Mouse (Mus musculus): ENCODE results near the gene Kif3a. TPM values are rescaled to one million over a fixed set of nuclear protein-coding genes. Genes with fewer than 3 reads are reported as not detected.
A peak's percentile ranks its signal among the peaks of the same experiment; 100 is the strongest.

Kif3a gene
- total and polyA plus RNA-seq, 3 experiments: 11.2 to 27.5 (median 20.2) TPM

GRCm38 (mm10) chr11:53584849-53585248 is 17.7 kb downstream of the Kif3a start:
- DNase-seq (ENCODE audit: low spot score): peak; percentile 48

GRCm38 (mm10) chr11:53585510-53585909 is 18.3 kb downstream of the Kif3a start:
- Histone ChIP-seq H3K9me3 (replicated peaks) (no peaks in the 10 kb centered on the region), H3K4me3 (ENCODE audit: low read depth, low read length) (no peak overlapping the region), H3K36me3 (replicated peaks) (peaks cover 65% of the 10 kb centered on the region), H3K27me3 (ENCODE audit: insufficient read depth, low read length) (no peaks in the 10 kb centered on the region), H3K4me1 (ENCODE audit: insufficient read depth, low read depth, low read length) (peaks cover 34% of the 10 kb centered on the region)
- ATAC-seq (ENCODE audit: extremely low read depth, insufficient number of reproducible peaks, low FRiP score, poor library complexity, severe bottlenecking) (no peak; the same call in 1 of the 2 replicates), DNase-seq (ENCODE audit: low spot score) (no peak)
- no peak for TF ChIP-seq GATA1 (IDR thresholded peaks at IDR 0.05; ENCODE audit: borderline replicate concordance, low read length)
- TF ChIP-seq GATA2 (IDR thresholded peaks at IDR 0.05; ENCODE audit: borderline replicate concordance, low read depth, low read length): no peak

More at GRCm38 (mm10) chr11:53584849-53585248, 17.7 kb downstream of the Kif3a start:
- ATAC-seq (ENCODE audit: extremely low read depth, insufficient number of reproducible peaks, low FRiP score, poor library complexity, severe bottlenecking): no peak; the same call in 1 of the 2 replicates
- H3K4me3 ChIP-seq (ENCODE audit: low read depth, low read length): no peak overlapping the region
- H3K27me3 ChIP-seq (ENCODE audit: insufficient read depth, low read length): no peaks in the 10 kb centered on the region
- H3K4me1 ChIP-seq (ENCODE audit: insufficient read depth, low read depth, low read length): peaks cover 30% of the 10 kb centered on the region
- no peak for TF ChIP-seq GATA1 (IDR thresholded peaks at IDR 0.05; ENCODE audit: borderline replicate concordance, low read length)
- TF ChIP-seq CTCF (IDR thresholded peaks at IDR 0.05; ENCODE audit: low read depth, low read length): peak; percentile 82
- H3K9me3 ChIP-seq (replicated peaks): no peaks in the 10 kb centered on the region
- H3K36me3 ChIP-seq (replicated peaks): peaks cover 66% of the 10 kb centered on the region

GRCm38 (mm10) chr11:53588279-53588678 is 21.1 kb downstream of the Kif3a start:
- DNase-seq (ENCODE audit: low spot score) (no peak), ATAC-seq (ENCODE audit: extremely low read depth, insufficient number of reproducible peaks, low FRiP score, poor library complexity, severe bottlenecking) (no peak)
- H3K27me3 ChIP-seq (ENCODE audit: insufficient read depth, low read length): no peaks in the 10 kb centered on the region
- H3K36me3 ChIP-seq (replicated peaks): peaks cover 66% of the 10 kb centered on the region
- TF ChIP-seq POLR2AphosphoS5 (IDR thresholded peaks at IDR 0.05; ENCODE audit: insufficient replicate concordance, low read depth, low read length): no peak
- TF ChIP-seq TAL1 (conservative IDR thresholded peaks at IDR 0.05; ENCODE audit: low read depth, low read length): no peak
- TF ChIP-seq GATA1 (IDR thresholded peaks at IDR 0.05; ENCODE audit: borderline replicate concordance, low read length): no peak
- no peak for TF ChIP-seq CTCF (IDR thresholded peaks at IDR 0.05; ENCODE audit: low read depth, low read length)
- TF ChIP-seq GATA2 (IDR thresholded peaks at IDR 0.05; ENCODE audit: borderline replicate concordance, low read depth, low read length): no peak
- no peaks in the 10 kb centered on the region for H3K9me3 ChIP-seq (replicated peaks)
- peaks cover 43% of the 10 kb centered on the region for H3K4me1 ChIP-seq (ENCODE audit: insufficient read depth, low read depth, low read length)
- H3K4me3 ChIP-seq (ENCODE audit: low read depth, low read length): no peak overlapping the region

GRCm38 (mm10) chr11:53590368-53590768 is 23.2 kb downstream of the Kif3a start:
- H3K36me3 ChIP-seq (replicated peaks): peaks cover 71% of the 10 kb centered on the region
- no peak overlapping the region for H3K4me3 ChIP-seq (ENCODE audit: low read depth, low read length)
- no peaks in the 10 kb centered on the region for H3K27me3 ChIP-seq (ENCODE audit: insufficient read depth, low read length)
- TF ChIP-seq TAL1 (conservative IDR thresholded peaks at IDR 0.05; ENCODE audit: low read depth, low read length): no peak
- peak; percentile 87 for TF ChIP-seq CTCF (IDR thresholded peaks at IDR 0.05; ENCODE audit: low read depth, low read length)
- H3K4me1 ChIP-seq (ENCODE audit: insufficient read depth, low read depth, low read length): peaks cover 37% of the 10 kb centered on the region
- 0 out of 2 replicates have a peak, but pooled peaks cover 1% of the 10 kb centered on the region for H3K9me3 ChIP-seq (replicated peaks)
- DNase-seq (ENCODE audit: low spot score) (no peak), ATAC-seq (ENCODE audit: extremely low read depth, insufficient number of reproducible peaks, low FRiP score, poor library complexity, severe bottlenecking) (no peak)

- no peak for DNase-seq (ENCODE audit: low spot score)
Measured at GRCm38 (mm10) chr11:53591116-53591515, 23.9 kb downstream of the Kif3a start.

GRCm38 (mm10) chr11:53604983-53605382 is 37.8 kb downstream of the Kif3a start:
- ATAC-seq (ENCODE audit: extremely low read depth, insufficient number of reproducible peaks, low FRiP score, poor library complexity, severe bottlenecking) (no peak), DNase-seq (ENCODE audit: low spot score) (no peak)

More at GRCm38 (mm10) chr11:53591116-53591515, 23.9 kb downstream of the Kif3a start:
- no peak overlapping the region for H3K4me3 ChIP-seq (ENCODE audit: low read depth, low read length)
- H3K4me1 ChIP-seq (ENCODE audit: insufficient read depth, low read depth, low read length): peaks cover 31% of the 10 kb centered on the region
- no peaks in the 10 kb centered on the region for H3K27me3 ChIP-seq (ENCODE audit: insufficient read depth, low read length)
- TF ChIP-seq GATA1 (IDR thresholded peaks at IDR 0.05; ENCODE audit: borderline replicate concordance, low read length): no peak
- TF ChIP-seq GATA2 (IDR thresholded peaks at IDR 0.05; ENCODE audit: borderline replicate concordance, low read depth, low read length): no peak
- TF ChIP-seq POLR2AphosphoS5 (IDR thresholded peaks at IDR 0.05; ENCODE audit: insufficient replicate concordance, low read depth, low read length): no peak
- no peak for TF ChIP-seq CTCF (IDR thresholded peaks at IDR 0.05; ENCODE audit: low read depth, low read length)
- no peak for TF ChIP-seq TAL1 (conservative IDR thresholded peaks at IDR 0.05; ENCODE audit: low read depth, low read length)
- H3K9me3 ChIP-seq (replicated peaks): 0 out of 2 replicates have a peak, but pooled peaks cover 1% of the 10 kb centered on the region
- peaks cover 71% of the 10 kb centered on the region for H3K36me3 ChIP-seq (replicated peaks)
- no peak for ATAC-seq (ENCODE audit: extremely low read depth, insufficient number of reproducible peaks, low FRiP score, poor library complexity, severe bottlenecking)

GRCm38 (mm10) chr11:53605609-53606008 is 38.4 kb downstream of the Kif3a start:
- ATAC-seq (ENCODE audit: extremely low read depth, insufficient number of reproducible peaks, low FRiP score, poor library complexity, severe bottlenecking) (peak; percentile 70), DNase-seq (ENCODE audit: low spot score) (no peak)
- H3K9me3 ChIP-seq (replicated peaks): no peaks in the 10 kb centered on the region; the same call in 1 of the 2 replicates
- TF ChIP-seq TAL1 (conservative IDR thresholded peaks at IDR 0.05; ENCODE audit: low read depth, low read length) (no peak), POLR2AphosphoS5 (IDR thresholded peaks at IDR 0.05; ENCODE audit: insufficient replicate concordance, low read depth, low read length) (no peak), GATA2 (IDR thresholded peaks at IDR 0.05; ENCODE audit: borderline replicate concordance, low read depth, low read length) (no peak), GATA1 (IDR thresholded peaks at IDR 0.05; ENCODE audit: borderline replicate concordance, low read length) (no peak), CTCF (IDR thresholded peaks at IDR 0.05; ENCODE audit: low read depth, low read length) (no peak)
- H3K4me1 ChIP-seq (ENCODE audit: insufficient read depth, low read depth, low read length): peaks cover 65% of the 10 kb centered on the region
- peaks cover 55% of the 10 kb centered on the region for H3K36me3 ChIP-seq (replicated peaks)
- H3K27me3 ChIP-seq (ENCODE audit: insufficient read depth, low read length): no peaks in the 10 kb centered on the region
- H3K4me3 ChIP-seq (ENCODE audit: low read depth, low read length): peak overlapping the region; percentile 31; the same call in 1 of the 2 replicates

More at GRCm38 (mm10) chr11:53604983-53605382, 37.8 kb downstream of the Kif3a start:
- no peaks in the 10 kb centered on the region for H3K27me3 ChIP-seq (ENCODE audit: insufficient read depth, low read length)
- peaks cover 56% of the 10 kb centered on the region for H3K36me3 ChIP-seq (replicated peaks)
- no peak for TF ChIP-seq CTCF (IDR thresholded peaks at IDR 0.05; ENCODE audit: low read depth, low read length)
- TF ChIP-seq GATA2 (IDR thresholded peaks at IDR 0.05; ENCODE audit: borderline replicate concordance, low read depth, low read length): no peak
- TF ChIP-seq TAL1 (conservative IDR thresholded peaks at IDR 0.05; ENCODE audit: low read depth, low read length): no peak
- no peak for TF ChIP-seq POLR2AphosphoS5 (IDR thresholded peaks at IDR 0.05; ENCODE audit: insufficient replicate concordance, low read depth, low read length)
- no peak for TF ChIP-seq GATA1 (IDR thresholded peaks at IDR 0.05; ENCODE audit: borderline replicate concordance, low read length)
- H3K4me1 ChIP-seq (ENCODE audit: insufficient read depth, low read depth, low read length): peaks cover 61% of the 10 kb centered on the region
- no peaks in the 10 kb centered on the region for H3K9me3 ChIP-seq (replicated peaks)
- no peak overlapping the region; the same call in 1 of the 2 replicates for H3K4me3 ChIP-seq (ENCODE audit: low read depth, low read length)
